Mouse (Mus musculus): ENCODE measurements around the gene Chid1.
"Not testable (repeated sequence)": the region's sequence is repeated elsewhere in the genome, so short reads cannot be mapped to it uniquely, and the experiment has no call there.

Gene Chid1

DNA sequence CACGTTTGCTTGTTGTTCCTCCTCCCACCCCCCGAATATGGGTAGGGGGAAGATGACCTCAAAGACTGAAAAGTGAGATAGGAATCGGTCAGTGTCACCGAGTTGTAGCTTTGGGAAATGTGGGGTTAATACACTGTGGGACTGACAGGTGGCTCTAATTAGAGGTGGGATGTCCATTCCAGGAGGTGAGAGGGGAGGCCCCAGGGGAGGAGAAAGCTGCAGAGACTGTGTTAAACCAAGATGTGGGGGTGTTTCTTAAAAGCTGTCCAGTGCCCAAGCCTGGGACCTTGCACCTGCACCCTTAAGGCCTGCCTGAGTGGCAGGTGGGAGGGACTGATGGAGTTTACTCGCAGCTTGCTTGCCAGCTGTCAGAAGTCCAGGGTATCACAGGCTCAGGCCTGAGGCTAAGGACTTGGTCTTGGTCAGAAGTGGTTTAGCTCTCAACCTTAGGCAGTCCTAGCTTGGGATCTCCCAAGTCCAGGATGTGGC is 77.3 kb downstream of the Chid1 start:
- no peak for DNase-seq (ENCODE audit: low read depth, low spot score)

DNA sequence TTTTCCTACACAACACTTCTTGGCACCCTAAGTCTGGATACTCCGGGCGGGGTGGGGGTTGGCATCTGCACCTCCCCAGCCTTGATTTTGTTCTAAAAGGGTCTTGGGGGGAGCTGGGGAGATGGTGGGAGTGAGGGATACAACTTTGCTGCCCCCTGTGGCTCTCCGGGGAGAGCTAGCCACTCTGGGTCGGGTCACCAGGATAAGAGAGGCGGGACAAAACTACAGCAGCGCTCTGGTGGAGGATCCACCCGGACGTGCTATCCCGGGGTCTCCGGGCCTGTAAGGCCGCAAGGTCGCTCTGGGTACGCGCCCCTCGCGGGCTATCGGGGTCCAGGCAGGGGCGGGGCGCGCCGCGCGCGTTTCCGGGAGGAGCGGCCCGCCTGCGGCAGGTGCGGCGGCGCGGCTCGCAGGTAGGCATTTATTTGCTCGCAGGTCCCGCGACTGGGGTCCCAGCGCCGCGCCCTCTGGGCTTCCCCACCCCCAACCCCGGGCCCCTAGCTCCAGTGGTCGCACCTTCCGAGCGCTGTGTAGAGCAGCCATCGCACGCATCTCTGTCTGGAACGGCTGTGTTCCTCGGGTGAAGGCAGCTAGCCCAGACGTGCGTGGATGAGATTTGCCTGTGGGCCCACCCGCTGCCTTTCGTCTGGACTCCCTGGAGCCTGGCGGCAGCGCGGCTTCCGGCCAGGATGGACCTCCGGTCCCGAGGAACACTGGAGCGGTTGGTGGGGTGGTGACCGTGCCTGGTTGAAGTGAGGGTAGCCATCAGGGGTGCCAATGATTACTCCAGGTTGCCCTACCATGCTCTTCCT is 77.9 kb downstream of the Chid1 start:
- DNase-seq (ENCODE audit: low read depth, low spot score): no peak

DNA sequence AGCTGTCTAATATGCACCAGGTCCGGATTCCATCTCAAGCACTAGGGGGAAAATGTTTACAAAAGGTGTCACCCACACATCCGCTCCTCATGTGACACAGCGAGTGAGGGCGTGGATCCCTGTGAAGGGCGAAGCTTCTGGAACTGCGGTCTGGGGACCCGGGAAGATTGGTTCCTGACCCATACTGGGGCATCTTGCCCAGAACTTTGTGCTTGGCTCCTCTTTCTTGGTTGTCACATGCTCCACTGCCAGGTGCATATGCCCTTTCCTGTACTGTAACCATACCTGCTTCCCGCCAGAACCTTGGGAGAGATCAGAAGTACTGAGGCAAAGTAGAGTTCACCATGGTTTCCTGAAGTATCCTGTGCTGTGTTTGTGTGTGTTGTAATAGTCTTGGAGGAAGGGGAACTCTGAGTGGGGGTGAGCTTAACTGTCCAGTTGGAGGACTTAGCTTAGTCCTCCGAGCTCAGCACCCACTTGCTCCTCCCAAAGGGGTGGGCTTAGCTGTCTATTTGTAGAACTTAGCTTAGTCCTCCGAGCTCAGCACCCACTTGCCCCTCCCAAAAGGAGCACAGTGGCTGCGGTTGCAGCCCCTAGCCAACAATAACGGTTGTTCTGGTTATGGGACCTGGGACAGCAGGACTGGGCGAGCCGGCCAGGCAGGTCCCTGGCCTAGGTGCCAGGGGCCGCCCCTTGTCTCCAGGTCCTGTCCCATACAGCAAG is 79.1 kb downstream of the Chid1 start, which contains the start of gene Cracr2b:
TSS of gene Cracr2b (plus strand) at position 704 of the 723 bp plus-strand sequence.
- DNase-seq (ENCODE audit: low read depth, low spot score): no peak

DNA sequence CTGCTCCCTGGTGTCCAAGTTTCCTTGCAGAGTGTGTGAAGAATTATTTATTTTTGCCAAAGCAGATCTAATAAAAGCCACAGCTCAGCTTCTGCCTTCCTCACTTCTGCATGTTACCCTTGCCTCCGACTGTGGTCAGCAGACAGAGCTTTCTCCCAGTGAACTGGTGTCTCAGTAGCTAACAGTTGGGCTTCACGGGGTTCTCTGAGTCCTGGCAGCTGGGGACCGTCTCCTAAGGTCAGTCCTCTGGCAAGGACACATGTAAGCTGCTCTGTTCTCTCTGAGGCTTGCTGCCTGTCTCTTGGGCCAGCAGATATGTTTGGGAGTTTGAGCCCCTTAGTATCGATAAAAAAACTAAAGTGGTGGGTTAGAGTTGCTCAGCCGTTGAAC is 79.7 kb downstream of the Chid1 start:
- no peak for DNase-seq (ENCODE audit: low read depth, low spot score)

DNA sequence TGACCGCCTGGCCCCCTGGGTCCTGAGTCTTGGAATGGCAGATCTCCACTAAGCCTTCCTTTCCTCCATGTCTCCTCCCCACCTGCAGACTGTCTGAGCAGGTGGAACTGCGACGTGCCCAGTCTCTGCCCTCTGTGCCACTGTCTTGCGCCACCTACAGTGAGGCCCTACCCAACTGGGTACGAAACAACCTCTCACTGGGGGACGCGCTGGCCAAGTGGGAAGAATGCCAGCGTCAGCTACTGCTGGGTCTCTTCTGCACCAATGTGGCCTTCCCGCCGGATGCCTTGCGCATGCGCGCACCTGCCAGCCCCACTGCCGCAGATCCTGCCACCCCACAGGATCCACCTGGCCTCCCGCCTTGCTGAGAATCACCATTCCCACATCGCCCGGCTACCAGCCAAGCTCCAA is 80.4 kb downstream of the Chid1 start:
- DNase-seq (ENCODE audit: low read depth, low spot score): peak; percentile 74

DNA sequence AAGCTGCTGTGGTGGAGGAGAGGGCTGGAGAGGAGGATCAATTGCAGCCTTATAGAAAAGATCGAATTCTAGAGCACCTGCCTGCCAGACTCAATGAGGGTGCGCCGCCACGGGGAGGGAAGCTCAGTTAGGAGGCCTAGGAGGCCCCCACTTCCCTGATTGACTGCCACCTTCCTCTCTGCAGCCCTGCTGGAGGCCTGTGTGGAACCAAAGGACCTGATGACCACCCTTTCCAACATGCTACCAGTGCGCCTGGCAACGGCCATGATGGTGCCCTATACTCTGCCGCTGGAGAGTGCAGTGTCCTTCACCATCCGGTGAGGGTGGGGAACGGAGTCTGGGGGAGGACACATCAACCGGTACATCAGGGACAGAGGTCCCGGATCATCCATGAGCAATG is 81.0 kb downstream of the Chid1 start:
- no peak for DNase-seq (ENCODE audit: low read depth, low spot score)

DNA sequence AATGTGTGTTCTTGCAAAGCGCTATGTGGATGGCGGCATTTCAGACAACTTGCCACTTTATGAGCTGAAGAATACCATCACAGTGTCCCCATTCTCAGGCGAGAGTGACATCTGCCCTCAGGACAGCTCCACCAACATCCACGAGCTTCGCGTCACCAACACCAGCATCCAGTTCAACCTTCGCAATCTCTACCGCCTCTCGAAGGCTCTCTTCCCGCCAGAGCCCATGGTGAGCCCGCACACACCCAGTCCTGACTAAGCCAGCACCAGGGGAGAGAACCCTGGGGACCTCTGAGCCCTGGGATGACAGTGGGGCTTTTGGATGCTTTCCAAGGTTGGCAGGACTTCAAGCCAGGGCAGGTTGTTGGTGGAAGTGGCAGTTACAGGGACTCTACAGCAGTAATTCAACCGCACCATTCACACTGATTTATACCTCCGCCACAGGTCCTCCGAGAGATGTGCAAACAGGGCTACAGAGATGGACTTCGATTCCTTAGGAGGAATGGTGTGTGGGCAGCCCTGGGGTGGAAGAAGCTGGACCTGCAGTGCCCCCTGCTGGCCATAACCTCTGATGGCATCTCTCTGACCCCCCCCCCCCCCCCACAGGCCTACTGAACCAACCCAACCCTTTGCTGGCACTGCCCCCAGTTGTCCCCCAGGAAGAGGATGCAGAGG is 81.5 kb downstream of the Chid1 start:
- DNase-seq (ENCODE audit: low read depth, low spot score): peak; percentile 61

DNA sequence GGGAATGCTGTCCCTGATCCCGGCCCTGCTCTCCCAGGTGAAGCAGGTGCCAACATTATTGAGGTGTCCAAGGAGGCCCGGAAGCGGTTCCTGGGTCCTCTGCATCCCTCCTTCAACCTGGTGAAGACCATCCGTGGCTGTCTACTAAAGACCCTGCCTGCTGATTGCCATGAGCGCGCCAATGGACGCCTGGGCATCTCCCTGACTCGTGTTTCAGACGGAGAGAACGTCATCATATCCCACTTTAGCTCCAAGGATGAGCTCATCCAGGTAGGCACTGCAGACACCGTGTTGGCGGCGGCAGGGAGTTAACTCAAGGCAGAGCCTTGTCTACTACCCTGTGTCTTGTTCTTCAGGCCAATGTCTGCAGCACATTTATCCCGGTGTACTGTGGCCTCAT is 82.4 kb downstream of the Chid1 start:
- no peak for DNase-seq (ENCODE audit: low read depth, low spot score)

DNA sequence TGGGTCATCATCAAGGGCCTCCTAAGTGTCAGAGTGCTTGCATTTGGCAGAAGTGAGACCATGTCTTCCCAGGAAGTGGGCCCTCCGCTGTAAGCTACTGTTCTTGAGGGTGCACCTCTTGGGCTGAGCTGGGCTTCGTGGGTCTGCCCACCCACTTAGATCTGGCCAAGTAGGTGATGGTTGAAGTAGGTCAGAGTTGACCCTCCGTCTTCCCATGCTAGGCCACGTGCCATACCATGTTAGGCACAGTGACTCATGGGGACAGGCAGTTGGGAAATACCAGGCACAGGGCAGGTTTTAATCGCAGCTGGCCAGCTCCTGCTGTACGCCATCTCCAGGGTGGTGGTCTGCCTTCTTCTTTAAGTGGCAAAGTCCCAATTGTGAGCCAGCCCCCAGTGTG is 82.9 kb downstream of the Chid1 start:
- DNase-seq (ENCODE audit: low read depth, low spot score): no peak

DNA sequence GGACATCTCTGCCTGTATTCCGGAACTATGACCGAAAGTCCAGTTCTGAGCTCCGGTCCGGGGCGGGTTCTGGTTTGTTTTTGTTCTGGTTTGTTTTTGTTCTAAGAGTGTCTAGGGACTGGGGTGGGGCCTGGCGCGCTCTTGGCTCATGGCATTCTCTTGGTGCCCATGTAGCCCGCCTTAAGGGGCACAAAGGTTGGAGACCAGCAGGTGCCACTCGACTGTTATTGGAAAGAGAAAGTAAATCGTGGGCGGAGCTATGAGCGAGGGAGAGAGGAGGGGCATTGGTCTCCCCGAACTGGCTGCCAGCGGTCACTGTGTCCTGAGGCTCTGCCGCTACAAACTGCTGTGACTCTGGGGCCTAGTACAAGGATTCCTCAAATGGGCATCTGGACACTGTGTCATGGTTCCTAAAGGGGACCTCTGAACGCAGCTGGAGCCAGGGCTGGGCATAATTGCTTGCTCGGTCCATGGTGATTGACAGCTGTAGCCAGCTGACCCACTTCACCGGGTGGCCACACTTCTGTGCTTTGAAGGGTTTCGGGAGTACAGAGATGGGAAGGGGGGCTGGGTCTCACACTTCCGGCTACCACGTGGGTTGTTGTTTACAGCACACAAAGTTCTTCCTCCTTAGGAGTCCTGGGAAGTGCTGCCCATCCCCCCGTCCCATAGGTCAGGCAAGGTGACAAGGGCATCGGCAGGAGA is 83.9 kb downstream of the Chid1 start:
- peak; percentile 62 for DNase-seq (ENCODE audit: low read depth, low spot score)

DNA sequence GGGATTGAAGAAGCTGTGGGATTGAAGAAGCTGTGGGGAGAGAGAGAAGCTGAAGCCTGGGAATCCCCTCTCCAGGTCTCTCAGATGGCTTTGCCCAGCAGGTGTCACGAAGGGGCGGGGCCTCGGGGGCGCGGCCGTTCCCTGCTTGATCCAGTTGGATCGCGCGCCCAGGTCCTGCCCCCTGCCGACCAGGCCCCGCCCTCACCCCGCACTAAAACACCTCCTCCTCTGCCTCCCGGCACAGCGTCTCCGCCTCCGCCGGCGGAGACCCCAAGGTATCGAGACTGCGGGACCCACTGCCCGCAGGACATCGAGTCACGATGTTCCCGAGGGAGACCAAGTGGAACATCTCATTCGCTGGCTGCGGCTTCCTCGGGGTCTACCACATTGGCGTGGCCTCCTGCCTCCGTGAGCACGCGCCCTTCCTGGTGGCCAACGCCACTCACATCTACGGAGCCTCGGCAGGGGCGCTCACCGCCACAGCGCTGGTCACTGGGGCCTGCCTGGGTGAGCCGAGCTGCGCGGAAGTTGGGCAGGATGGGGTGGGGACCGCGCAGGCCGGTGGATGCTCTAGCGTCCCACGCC is 84.6 kb downstream of the Chid1 start, which contains the start of gene Pnpla2:
TSS of gene Pnpla2 (plus strand) at position 232 of the 585 bp plus-strand sequence.
- peak; percentile 98 for DNase-seq (ENCODE audit: low read depth, low spot score)

DNA sequence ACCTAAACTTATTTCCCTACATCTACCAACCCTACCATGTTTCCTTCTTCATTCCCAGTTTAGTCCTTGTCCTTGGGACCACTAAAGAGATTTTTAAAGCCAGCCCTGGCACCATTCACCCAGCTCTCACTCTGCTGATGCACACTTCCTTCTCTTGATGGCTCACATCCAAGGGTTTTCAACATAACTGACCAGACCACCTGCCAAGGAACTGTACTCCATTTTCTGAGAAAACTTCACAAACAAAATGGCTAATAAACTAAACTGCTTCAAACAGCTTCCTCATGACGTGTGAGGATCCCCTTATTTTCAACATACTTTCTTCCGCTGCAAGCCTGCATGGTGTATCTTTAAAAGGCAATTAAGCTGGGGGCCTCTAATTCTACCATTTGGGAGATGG is 86.0 kb downstream of the Chid1 start:
- DNase-seq (ENCODE audit: low read depth, low spot score): no peak

DNA sequence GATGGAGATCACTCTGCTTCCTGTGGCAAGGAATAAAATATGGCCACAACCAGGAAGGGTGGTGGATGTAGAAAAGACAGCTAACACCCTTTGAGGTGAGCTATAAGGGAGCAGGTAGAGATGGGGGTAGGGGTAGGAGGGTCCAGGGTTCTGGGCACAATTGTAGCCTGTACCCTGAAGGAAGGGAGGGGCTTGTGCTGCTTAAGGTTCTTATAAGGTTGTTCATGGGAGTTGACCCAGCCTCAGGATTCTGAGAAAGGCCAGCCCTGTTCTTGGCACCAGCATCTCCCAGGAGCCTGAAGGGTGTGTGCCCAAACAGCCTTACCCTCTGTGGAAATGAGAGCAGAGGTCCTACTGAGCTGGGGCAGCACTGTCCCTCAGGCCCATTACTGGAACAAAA is 87.7 kb downstream of the Chid1 start:
- peak; percentile 66 for DNase-seq (ENCODE audit: low read depth, low spot score)

DNA sequence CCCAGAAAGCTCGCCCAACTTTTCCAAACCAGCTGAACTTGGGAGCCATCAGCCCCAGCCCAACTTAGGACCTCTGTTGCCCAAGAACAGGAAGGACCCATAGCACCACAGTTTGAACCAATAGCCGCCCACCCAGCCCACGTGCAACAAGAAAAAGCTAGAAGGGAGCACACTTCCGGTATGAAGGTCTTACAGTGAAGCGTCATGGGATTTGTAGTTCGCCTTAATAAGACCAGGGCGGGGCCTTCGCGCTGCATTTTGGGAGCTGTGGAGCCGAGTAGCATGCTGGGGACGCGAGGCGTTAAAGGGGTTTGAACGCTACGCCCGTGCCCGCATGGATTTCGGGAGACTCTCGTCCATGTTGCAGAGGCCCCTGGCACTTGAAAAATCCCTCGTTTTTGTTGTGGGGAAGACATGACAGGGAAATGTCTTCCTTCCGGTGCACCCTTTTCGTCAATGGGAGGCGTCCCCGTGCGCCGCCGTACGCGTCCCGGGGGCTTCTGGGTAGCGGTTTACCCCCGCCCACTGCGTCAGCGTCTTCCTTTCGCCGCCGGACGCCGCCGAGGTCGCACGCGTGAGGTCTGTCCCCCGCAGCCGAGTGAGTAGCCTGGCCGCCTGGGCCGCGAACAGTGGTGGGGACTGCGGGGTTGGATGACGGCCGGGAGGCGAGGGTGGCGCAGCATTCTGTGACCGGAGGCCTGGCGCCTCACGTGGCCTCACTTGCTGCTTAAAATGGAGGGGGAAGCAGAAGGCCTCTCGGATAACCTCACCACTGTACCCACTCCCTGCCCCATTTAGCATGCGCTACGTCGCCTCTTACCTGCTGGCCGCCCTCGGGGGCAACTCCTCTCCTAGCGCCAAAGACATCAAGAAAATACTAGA is 92.3 kb downstream of the Chid1 start, which contains the start of gene Rplp2:
TSS of gene Rplp2 (plus strand) at position 261 of the 882 bp plus-strand sequence.
- DNase-seq (ENCODE audit: low read depth, low spot score): peak; percentile 97

DNA sequence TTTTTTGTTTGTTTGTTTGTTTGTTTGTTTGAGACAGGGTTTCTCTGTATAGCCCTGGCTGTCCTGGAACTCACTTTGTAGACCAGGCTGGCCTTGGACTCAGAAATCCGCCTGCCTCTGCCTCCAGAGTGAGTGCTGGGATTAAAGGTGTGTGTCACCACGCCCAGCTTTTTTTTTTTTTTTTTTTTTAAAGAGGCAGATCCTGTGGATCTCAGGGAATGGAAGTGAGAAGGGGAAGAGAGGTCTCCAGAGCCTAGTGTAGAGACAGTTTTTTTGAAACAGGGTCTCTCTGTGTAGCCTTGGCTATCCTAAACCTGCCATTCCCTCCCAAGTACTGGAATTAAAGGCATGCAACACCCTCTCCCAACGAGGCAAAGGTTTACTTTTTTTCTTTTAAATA is 93.3 kb downstream of the Chid1 start:
- not testable (repeated sequence) for DNase-seq (ENCODE audit: low read depth, low spot score)

DNA sequence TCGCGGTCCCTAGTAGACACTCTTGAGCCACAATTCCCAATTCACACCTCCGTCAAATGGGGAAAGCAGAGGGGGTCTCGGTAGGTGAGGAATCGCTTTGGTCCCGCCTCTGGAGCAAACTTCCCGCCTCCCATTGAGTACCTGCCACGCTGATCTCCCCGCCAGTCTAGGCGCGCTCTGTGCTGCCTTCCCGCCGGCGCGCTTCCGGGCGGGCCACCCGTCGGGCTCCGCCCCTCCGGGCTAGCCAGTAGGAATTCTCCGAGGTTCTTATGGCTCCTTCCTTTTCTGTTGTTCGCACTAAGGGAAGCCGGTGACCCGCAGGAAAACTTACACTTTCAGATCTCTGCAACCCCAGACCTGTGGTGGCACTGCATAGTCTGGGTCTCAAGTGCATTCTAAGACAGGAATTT is 95.8 kb downstream of the Chid1 start, which contains the start of gene Pidd1:
TSS of gene Pidd1 (minus strand) at position 198 of the 410 bp plus-strand sequence.
- peak; percentile 94 for DNase-seq (ENCODE audit: low read depth, low spot score)

Data from ZHBTc4 (cell line).